Mouse (Mus musculus): ENCODE results near the gene Nav2.

GRCm38 (mm10) chr7:49251308-49251638, 342.8 kb downstream of the Nav2 start:
- TF ChIP-seq GATA1 (IDR thresholded peaks at IDR 0.05; ENCODE audit: borderline replicate concordance, low read length): no peak
- TF ChIP-seq FLI1 (IDR thresholded peaks at IDR 0.05; ENCODE audit: low read length): no peak
